Mouse (Mus musculus) adipocyte (in vitro differentiated cells): Measurements from ENCODE around the gene Ddb1.
A peak's percentile ranks its signal among the peaks of the same experiment; 100 is the strongest.

Experiments
- DNase-seq: peaks from one replicate; pipeline ENCODE4 v3.0.0-alpha.2; 2016; ENCODE audit warnings: low spot score

Ddb1 gene

DNA sequence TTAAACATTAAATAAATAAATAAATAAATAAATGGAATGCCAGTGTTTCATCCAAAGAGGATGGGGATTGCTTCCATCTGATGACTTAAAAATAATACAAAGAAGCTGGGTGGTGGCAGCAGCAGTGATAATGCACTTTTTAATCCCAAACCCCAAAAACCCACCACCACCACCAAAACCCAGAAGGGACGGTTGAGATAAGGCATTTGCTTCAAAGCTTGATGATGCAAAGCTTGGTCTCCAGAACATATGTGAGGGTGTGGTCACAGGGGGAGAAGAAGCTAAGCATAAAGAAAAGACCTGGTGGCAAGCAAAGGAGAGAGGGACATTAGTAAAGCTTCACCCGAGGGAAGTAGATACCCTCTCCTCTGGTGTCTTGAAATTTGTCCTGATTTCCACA lies 56.8 kb downstream of the Ddb1 start:
- DNase-seq, result no peak

DNA sequence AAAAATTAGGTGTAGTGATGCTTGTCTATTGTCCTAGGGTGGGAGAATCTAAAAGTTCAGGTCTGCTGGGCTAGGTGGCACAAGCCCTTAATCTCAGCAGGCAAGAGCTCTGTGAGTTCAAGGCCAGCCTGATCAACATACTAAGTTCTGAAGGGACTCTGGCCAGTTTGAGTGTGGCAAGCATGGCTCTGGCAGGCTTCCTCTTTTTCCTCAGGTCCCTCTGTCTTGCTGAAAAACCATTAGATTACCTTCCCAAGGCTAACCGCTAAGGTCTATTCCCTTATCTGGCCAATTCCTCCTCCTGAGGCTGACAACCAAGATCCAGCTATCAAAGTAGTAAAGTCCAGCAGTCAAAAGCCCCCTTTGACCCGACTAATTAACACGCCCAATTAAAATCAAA lies 57.5 kb downstream of the Ddb1 start:
- no peak for DNase-seq

DNA sequence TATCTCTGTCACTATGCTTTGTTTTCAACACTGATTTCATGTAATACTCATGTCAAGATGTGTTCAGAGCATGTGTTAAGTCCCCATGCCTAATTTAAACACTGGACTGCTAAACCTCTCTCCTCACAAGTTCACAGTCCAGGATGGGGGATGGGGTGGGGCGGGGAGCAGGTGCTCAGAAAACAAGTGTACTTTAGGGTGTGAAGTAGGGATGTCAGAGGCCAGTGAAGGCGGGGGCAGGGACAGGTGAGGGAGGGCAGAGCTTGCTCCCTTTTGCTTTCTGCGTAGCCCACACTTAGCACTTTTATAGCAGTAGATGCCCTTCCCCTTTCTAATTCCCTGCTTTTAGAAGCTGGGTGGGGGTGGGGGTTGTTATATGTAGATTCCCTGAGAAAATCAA lies 60.0 kb downstream of the Ddb1 start:
- no peak for DNase-seq

DNA sequence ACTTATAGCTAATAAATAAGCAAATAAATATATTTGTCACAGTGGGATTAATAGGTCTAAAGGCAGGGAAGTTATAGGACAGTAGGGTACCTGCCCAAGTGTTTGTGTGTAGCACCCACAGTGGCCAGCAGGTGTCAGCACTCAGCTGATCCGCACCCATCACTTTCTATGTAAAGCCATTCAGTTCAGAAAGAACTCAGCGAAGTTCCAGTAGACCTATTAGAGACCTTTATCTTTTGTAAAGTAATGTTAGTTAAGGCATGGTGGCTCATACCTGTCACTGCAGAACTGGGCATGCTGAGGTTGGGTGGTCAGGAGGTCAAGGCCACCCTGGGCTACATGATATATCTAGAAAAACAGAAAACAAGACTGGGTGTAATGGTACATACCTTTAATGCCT lies 60.4 kb downstream of the Ddb1 start:
- DNase-seq, result peak; percentile 76

DNA sequence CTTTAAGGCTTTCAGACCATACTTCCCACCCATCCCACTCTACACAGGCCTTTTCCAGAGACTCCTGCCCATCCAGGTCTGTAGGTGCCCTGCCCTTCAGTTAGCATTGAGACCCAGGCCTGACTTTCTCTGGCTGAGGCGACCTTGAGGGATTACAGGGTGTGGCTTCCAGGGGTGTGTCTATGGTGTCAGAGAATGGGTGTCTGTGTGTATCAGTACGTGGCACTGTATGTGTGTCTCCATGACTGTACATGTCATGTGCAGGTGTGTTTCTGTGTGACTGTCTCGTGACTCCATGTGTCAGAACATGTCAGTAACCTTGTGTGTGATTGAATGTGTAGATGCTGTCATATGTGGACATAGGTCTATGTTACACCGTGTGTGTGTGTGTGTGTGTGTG lies 66.2 kb downstream of the Ddb1 start:
- no peak for DNase-seq

DNA sequence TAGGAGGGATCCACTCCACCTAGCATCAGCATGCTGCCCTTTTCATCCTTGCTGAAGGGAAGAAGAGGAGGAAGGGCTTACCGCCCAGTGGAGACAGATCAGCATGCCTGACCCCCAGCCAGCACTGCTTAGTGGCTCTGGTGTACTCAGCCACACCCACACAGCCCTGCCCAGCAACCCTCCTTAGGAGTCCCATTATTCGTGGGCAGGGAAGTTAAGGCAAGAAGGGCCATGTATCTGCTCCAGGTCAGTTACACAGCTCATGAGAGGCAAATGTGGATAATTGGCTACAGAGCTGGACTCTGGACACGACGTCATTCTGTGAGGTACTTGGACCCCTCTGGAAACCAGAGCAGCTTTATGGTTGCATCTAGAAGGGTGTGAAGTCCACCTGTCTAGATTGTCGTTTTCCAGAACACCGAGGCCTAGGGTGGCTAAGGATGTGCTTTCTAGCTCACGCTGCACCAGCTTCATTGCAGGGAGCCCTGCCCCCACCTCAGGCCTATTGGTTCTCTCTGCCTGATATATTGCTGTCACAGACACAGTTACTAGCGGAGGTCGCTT lies 66.8 kb downstream of the Ddb1 start:
- DNase-seq, result no peak

DNA sequence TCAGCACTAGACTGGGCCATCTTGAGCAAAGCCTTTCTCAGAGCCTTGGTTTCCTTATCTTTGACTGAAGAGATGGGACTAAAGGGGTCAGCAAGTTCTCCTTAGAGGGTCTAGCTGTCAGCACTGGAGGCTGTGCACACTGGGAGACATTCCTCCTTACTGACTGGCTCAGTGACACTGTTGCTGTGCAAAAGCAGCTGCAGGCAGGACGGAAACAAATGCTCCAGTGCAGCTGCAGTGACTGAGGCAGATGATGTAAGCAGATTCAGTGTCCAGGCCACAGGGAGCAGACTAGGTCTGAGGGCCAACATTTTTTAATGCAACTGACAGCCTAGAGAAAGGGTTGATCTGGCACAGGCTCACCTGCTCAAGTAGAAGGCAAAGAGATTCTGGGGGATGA lies 68.1 kb downstream of the Ddb1 start:
- no peak for DNase-seq

DNA sequence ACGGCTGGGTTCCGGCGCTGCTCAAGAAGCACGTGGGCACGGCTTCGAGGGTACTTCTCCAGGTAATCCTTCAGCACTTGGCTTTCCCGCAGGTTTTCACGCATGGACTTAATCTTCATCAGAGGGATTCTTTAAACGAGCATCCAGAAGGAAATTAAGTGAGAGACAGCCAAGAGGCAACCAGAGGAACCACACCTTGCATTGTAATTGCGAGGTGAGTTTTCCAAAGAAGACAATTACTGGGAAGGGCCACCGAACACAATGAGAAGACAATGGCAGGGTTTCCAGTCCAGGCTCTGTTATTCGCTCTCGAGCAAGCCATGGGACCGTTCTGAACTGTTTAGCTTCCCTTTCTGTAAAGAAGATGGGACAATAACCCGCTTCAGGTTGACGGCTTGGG lies 71.5 kb downstream of the Ddb1 start:
- DNase-seq, result no peak

DNA sequence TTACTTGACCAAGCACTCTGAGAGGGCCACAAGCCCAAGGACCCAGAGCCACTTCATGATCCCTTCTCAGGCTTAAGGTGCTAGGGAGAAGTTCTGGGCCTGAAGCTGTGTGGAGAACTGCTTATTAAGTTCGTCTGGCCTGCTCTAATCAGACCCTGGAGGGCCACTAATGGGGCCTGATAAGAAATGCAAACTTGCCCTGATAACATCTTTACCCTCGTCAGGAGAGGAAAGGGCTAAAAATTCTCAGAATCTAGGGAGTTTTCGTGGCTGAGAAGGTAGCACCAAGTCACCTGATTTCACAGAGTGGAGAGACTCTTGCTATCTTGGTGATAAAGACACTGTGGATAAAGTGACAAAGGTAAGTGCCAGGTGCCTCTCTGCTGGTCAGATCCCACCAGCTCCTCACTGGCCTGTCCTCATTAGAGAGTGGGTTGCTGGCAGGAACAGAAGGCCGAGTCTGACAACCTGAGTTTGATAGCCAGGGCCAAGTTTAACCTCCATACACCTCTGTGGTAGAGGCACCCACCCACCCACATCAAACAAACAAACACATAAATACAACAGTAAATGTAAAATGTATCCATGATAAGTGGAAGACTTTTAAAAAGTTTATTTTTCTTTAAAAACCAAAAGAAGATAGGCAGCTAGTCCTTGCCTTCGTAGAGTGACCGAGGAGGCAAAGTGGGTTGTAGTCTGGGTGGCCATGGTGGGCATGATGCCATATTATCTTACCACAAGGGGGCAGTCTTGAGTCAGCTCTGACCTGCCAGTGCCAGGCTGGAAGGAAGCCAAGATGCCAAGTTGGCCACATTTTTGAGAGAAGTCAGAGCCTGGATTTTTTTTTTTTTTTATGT lies 73.0 kb downstream of the Ddb1 start, which contains the start of gene Pga5:
Pga5 (minus strand) TSS at position 157 of the 857 bp plus-strand sequence.
- peak; percentile 93 for DNase-seq

DNA sequence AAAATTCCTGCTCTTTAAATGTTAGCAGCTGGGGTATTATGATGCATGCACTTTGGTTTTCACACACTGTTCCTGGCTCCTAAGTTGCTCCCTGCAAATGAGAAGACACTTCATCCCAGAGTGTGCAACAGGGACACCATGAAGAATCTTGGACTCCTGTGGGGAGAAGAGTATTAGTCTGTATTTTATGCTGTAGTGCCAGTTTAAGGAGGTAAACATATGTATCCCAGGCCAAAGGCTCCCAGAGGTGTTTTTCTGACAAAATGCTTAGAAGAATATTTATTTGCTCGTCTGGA lies 73.6 kb downstream of the Ddb1 start:
- no peak for DNase-seq
